Mouse (Mus musculus): ENCODE results near the gene Sirt2.
A peak's percentile ranks its signal among the peaks of the same experiment; 100 is the strongest.

Gene Sirt2

DNA sequence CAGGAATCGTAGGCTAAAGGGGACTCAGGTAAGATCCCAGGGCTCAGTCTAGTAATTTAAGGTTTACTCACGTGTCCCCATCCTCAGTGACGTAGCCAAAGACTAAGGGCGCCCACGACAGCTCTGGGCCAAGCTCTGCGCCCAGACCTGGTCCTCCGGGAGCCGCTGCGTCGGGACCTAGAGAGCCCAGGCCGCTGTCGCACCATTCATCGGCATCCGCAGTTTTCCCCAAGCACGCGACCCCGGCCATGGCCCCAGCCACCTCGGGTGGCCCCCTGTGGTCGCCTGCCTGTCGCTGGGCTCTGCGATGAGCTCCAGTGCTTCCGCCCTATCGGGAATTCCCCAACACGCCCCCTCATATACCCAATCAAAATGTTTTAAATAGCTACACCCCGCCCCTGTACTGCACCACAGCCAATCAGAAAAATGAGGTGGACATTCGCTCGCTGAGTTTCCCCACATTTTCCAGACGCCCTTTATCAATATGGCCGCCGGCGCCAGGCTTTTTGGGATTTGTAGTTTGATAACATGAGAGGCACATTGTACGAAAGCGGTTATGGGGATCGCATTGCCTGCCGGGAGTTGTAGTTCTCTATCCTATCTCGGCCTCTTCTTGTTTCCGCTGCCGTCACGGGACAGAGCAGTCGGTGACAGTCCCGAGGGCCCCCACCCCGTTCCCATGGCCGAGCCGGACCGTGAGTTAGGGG is at the start of gene Sirt2:
Gene Sirt2, plus strand, starts transcription at position 563 of the 707 bp plus-strand sequence.
- DNase-seq (ENCODE audit: low spot score), result peak; percentile 99

DNA sequence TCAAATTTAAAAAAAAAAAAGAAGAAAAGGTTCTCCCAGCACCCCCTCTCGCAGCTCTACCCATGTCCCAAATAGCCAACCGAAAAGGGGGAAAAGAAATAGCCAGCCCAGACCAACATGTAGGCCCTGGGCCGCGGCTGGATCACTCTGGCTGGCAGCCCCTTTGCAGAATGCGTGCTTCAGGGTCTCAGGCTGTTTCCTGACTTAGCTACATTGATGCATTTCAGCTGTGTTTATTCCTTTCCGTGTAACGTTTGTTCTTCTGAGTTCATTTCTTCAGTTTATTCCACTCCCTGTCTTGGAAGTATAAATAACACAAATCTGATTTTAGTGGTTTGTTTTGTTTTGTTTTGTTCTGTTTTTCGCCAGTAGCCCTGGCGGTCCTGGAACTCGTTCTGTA is 48.8 kb upstream of the Sirt2 start:
- no peak for DNase-seq (ENCODE audit: low spot score)

- DNase-seq (ENCODE audit: low spot score), result no peak
These were observed 47.4 kb upstream of the Sirt2 start for GRCm38 (mm10) chr7:28719159-28719558.

- no peak for DNase-seq (ENCODE audit: low spot score)
These were observed 46.9 kb upstream of the Sirt2 start for GRCm38 (mm10) chr7:28719650-28720049.

DNA sequence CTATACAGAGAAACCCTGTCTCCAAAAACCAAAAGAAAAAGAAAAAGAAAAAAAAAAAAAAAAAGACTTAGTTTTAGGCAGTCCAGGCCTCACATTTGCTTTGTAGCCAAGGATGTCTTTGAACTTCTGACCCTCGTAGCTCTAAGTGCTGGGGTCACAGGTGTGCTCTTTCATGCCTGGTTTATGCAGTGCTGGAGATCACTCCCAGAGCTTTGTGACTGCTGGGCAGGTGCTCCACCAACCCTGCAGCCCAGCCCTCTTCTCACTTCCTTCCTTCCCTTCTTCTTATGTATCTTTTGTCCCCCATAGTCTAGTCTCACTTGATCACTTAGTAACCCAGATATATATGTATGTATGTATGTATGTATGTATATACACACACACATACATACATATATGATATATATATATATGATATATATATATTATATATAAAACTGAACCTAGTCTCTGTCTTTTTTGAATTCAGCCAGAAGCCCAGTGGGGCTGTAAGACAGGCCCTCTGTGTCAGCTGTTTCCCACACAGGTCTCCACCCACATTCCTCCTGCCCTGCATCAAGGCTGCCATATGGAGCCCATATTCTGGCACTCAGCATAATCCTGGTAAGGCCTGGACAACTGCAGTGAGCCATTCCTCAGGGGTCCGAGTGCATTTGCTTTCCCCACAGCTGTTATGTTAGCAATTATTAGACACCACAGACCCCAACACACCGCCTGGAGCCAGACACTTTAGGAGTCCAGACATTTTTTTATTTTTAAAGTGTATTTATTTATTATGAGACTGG is 45.6 kb upstream of the Sirt2 start:
- no peak for DNase-seq (ENCODE audit: low spot score)

- no peak for DNase-seq (ENCODE audit: low spot score)
These were observed 44.5 kb upstream of the Sirt2 start for GRCm38 (mm10) chr7:28722079-28722478.

- no peak for DNase-seq (ENCODE audit: low spot score)
These were observed 41.9 kb upstream of the Sirt2 start for GRCm38 (mm10) chr7:28724613-28725012.

DNA sequence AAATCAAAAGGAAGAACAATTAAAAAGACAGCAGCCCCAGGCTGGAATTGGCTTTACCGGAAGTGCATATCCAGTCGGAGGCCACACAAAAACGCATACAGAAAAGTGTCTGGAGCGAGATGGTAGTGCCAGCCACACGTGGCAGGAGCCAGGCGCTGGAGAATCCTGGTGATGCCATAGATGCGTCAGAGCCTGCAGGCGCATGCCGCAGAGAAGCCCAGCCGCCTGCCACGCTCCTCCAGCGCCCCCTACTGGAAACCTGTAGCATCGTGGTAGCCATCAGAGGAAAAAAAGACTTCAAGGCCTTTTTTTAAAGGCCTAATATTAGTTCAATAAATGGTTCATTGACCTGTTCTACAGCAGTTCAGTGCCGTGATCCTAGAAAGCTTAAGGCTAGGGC is 39.9 kb upstream of the Sirt2 start:
- DNase-seq (ENCODE audit: low spot score), result peak; percentile 76

GRCm38 (mm10) chr7:28727649-28728340 is 38.7 kb upstream of the Sirt2 start:
- no peak for DNase-seq (ENCODE audit: low spot score)

DNA sequence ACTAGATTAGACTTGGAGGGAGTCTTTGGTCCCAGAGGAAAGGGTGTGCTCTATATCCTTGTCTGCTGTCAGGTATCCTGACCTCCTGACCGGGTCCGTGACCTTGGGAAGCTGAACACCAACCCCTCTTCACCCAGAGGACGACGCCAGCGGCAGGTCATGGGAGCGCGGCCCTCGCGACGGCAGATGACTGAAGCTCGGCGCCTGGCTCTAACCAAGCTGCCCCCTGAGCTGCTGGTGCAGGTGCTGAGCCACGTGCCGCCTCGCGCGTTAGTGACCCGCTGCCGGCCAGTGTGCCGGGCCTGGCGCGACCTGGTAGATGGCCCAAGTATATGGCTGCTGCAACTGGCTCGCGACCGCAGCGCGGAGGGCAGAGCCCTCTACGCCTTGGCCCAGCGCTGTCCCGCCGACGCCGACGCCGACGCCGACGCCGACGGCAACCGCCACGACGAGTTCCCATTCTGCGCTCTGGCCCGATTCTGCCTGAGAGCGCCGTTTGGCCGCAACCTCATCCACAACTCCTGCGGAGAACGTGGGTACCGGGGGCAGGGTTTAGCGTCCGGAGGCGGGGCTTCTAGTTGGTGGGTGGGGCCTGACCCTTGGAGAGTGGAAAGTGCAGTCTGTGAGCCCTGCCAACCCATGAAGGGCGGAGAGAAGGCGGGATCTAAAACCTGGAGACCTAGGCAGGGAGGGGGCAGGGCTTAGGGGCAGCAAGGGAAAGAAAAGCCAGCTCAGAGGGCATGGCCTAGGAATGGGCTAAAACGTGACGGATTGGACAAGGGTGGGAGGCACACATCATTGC is 34.0 kb upstream of the Sirt2 start:
- DNase-seq (ENCODE audit: low spot score), result no peak

DNA sequence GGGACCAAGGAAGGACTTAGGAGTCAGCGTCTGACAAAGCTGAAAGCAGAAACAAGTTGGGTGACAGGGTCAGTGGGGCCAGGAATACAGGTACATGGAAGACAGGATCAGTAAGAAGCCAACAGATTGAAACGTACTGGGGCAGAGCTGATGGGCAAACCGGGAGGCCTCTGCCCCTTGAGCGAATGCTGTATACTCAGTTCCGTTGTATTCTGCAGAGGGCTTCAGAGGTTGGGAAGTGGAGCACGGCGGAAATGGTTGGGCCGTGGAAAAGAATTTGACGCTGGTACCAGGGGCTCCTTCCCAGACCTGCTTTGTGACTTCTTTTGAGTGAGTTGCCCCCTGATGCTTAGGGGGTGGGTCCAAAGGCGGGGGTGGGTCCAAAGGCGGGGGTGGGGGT is 33.3 kb upstream of the Sirt2 start:
- no peak for DNase-seq (ENCODE audit: low spot score)

DNA sequence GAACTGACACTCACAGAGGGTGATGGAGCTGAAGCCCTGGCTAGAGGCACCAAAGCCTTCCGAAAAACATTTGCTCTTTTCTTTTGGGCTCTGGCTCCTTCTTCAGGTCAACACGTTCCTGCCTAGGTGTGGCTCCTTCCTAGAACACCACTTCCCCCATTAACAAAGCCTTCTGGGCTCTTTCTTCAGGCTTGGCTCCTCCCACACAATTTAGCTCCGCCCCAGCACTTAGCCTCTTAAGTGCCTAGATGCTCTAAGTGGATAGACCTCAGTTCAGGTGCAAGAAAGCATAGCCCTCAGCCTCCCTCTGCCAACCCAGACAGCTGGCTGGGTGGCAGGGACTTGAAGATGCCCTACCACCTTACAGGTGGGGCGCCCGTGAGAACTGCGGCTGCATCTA is 30.8 kb upstream of the Sirt2 start:
- no peak for DNase-seq (ENCODE audit: low spot score)

- DNase-seq (ENCODE audit: low spot score), result no peak
These were observed 26.7 kb upstream of the Sirt2 start for GRCm38 (mm10) chr7:28739829-28740228.

GRCm38 (mm10) chr7:28740949-28741348 is 25.6 kb upstream of the Sirt2 start:
- no peak for DNase-seq (ENCODE audit: low spot score)

DNA sequence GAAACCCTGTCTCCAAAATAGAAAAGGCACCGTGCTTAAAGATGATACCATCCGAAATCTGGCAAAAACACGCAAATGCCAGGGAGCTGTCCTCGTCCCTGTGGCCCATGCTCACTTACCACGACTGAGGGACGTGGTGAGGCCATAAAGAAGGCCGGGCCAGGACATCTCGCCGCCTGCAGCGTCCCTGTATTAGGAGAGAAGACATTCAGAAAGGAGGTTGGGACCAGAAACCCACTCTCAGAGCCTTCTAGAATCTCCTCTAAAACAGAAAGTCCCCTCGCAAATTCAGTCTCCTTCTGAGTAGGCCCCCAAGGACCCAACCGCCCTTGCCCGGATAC is 25.2 kb upstream of the Sirt2 start:
- no peak for DNase-seq (ENCODE audit: low spot score)

GRCm38 (mm10) chr7:28741709-28742438 is 24.7 kb upstream of the Sirt2 start, which contains the start of the genes Mrps12 and Sars2:
Gene Mrps12, minus strand, starts transcription at chr7:28741820.
Gene Sars2, plus strand, starts transcription at chr7:28741992.
- peak; percentile 98 for DNase-seq (ENCODE audit: low spot score)

GRCm38 (mm10) chr7:28749935-28750334 is 16.6 kb upstream of the Sirt2 start:
- DNase-seq (ENCODE audit: low spot score), result no peak

DNA sequence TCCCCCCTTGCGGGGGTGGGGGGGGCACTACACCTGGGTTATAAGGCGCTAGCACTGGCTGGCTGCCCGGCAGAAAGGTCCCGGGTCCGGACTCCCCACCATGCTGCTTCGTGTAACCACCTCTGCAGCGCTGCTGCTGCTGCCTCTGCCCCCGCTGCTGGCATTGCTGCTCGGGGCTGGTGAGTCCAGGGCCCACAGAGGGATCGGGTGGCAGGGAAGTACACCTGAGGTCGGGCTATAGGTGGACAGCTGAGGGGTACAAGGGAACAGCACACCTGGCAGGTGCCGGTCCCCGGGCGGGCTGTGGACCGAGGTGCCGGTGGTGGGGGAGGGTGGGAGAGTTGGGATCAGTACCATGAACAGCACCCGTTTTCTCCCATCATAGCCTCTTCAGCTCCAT is 10.5 kb upstream of the Sirt2 start, which contains the start of gene Ccer2:
Gene Ccer2, plus strand, starts transcription at position 96 of the 400 bp plus-strand sequence.
- no peak for DNase-seq (ENCODE audit: low spot score)

DNA sequence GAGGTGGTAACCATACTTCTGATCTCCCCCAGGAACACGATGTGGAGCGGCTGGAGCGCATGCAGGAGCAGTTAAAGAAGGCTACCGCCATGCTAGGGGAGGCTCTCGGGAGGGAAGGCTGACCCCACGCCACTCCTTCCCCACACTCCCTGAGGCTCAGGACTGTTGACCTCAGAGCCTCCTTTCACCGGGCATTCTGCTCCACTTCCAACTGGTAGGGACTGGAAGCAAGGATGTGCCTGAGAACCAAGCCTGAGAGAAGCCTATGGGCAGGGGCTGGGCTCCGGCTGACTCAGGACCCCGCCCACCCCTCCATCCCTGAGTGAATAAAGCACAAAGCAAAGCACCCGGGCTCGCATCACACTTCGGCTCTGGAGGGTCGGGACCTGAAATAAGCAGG is 7.9 kb upstream of the Sirt2 start:
- no peak for DNase-seq (ENCODE audit: low spot score)

DNA sequence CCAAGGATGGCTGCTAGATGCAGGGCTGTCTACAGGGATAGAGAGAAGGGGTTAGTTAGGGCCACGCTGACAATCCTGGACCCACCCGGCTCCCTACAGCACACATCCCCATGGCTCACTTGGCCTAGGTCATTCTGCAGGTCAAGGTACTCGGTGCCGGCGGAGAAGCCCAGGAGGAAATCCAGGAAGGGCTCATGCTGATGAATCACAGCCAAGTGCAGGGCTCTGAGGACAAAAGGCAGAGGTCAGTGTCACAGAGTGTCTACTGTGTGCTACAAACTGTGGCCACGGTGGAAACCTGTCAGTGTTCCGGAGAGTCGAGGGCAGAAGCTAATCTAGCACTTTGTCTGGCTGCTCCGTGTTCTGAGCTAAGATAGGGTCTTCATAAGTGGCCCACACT is 4.6 kb upstream of the Sirt2 start:
- DNase-seq (ENCODE audit: low spot score), result no peak

GRCm38 (mm10) chr7:28765211-28765610 is 1.3 kb upstream of the Sirt2 start:
- DNase-seq (ENCODE audit: low spot score), result no peak

All from left cerebral cortex, adult 11 months (tissue).